Mouse (Mus musculus) midbrain, embryonic 12.5 days (tissue): ENCODE results near the gene Snph. TPM values are rescaled to one million over a fixed set of nuclear protein-coding genes. Genes with fewer than 3 reads are reported as not detected.
"Not testable (repeated sequence)": the region's sequence is repeated elsewhere in the genome, so short reads cannot be mapped to it uniquely, and the experiment has no call there.

ENCODE experiments used
- ATAC-seq: fragments of 200-750 bp; cut with Nextera tagmentation; 2 replicates; pipeline ENCODE4 v1.8.0; 2017; ENCODE audit warnings: low read depth, moderate TSS enrichment, moderate library complexity; ENCODE audit not compliant: low FRiP score
- H3K27ac ChIP-seq: fragments of 300-500 bp; sonication (generic); replicated peaks from 2 replicates; pipeline ENCODE4 v1.5.1; 2016; ENCODE audit warnings: mild to moderate bottlenecking
- H3K27me3 ChIP-seq: fragments of 300-500 bp; sonication (generic); 2 replicates; pipeline ENCODE4 v1.6.1; 2016; ENCODE audit warnings: mild to moderate bottlenecking
- H3K36me3 ChIP-seq: fragments of 300-500 bp; sonication (generic); 2 replicates; pipeline ENCODE4 v1.6.1; 2016
- H3K4me1 ChIP-seq: fragments of 300-500 bp; sonication (generic); 2 replicates; pipeline ENCODE4 v1.6.1; 2016
- H3K4me2 ChIP-seq: fragments of 300-500 bp; sonication (generic); replicated peaks from 2 replicates; pipeline ENCODE4 v1.6.1; 2016; ENCODE audit warnings: mild to moderate bottlenecking, moderate library complexity
- H3K4me3 ChIP-seq: fragments of 300-500 bp; sonication (generic); 2 replicates; pipeline ENCODE4 v1.5.1; 2016; ENCODE audit warnings: mild to moderate bottlenecking
- H3K9ac ChIP-seq: fragments of 300-500 bp; sonication (generic); replicated peaks from 2 replicates; pipeline ENCODE4 v1.6.1; 2016; ENCODE audit warnings: mild to moderate bottlenecking, moderate library complexity
- H3K9me3 ChIP-seq: fragments of 300-500 bp; sonication (generic); 2 replicates; pipeline ENCODE4 v1.6.1; 2016; ENCODE audit warnings: mild to moderate bottlenecking
- WGBS: fragments of 180-500 bp; shearing (Covaris S2); methylation state at CpG from one replicate; pipeline ENCODE4 v1.1.7; 2016; 5-methylcytosine and 5-hydroxymethylcytosine counted together
- polyA plus RNA-seq: library from polyadenylated mRNA; unstranded; fragments of >200 nt; fragmentation: Nextera tagmentation; extraction: Ambion mirVana; gene quantifications from 2 replicates; pipeline ENCODE4 v1.2.1, GENCODE M21; 2016

Gene Snph
- polyA plus RNA-seq, 1 experiment from 2014 or later: 5.5 TPM

- H3K27me3 ChIP-seq: peaks cover 34% of the 10 kb centered on the region
- no peak overlapping the region for H3K4me3 ChIP-seq
- H3K4me1 ChIP-seq: peaks cover 8% of the 10 kb centered on the region
- H3K9ac ChIP-seq: no peak overlapping the region
- H3K27ac ChIP-seq: no peak overlapping the region
- no peak overlapping the region for H3K4me2 ChIP-seq
- no peaks in the 10 kb centered on the region for H3K9me3 ChIP-seq
- ATAC-seq: no peak
- H3K36me3 ChIP-seq: no peaks in the 10 kb centered on the region
- WGBS: 72% methylated on average over 7 of the region's 7 CpGs
These were observed 3.1 kb downstream of the Snph start for GRCm38 (mm10) chr2:151629310-151629709.

GRCm38 (mm10) chr2:151628011-151628410, 4.4 kb downstream of the Snph start:
- WGBS: 83% methylated on average over 3 of the region's 3 CpGs
- no peak overlapping the region for H3K27ac ChIP-seq
- no peak overlapping the region for H3K4me3 ChIP-seq
- H3K36me3 ChIP-seq: no peaks in the 10 kb centered on the region
- peaks cover 23% of the 10 kb centered on the region for H3K27me3 ChIP-seq
- H3K4me1 ChIP-seq: peaks cover 7% of the 10 kb centered on the region
- H3K9me3 ChIP-seq: no peaks in the 10 kb centered on the region
- H3K9ac ChIP-seq: no peak overlapping the region
- no peak overlapping the region for H3K4me2 ChIP-seq
- ATAC-seq: no peak

GRCm38 (mm10) chr2:151626296-151626695, 6.1 kb downstream of the Snph start:
- Histone ChIP-seq H3K9me3 (no peaks in the 10 kb centered on the region), H3K9ac (no peak overlapping the region), H3K27me3 (peaks cover 17% of the 10 kb centered on the region), H3K36me3 (no peaks in the 10 kb centered on the region), H3K4me3 (no peak overlapping the region), H3K4me1 (peaks cover 1% of the 10 kb centered on the region), H3K27ac (no peak overlapping the region), H3K4me2 (no peak overlapping the region)
- no peak for ATAC-seq
- WGBS: 91% methylated on average over 7 of the region's 7 CpGs

- no peak overlapping the region for H3K9ac ChIP-seq
- no peak overlapping the region for H3K4me3 ChIP-seq
- WGBS: 66% methylated on average over 3 of the region's 3 CpGs
- H3K9me3 ChIP-seq: no peaks in the 10 kb centered on the region
- H3K36me3 ChIP-seq: no peaks in the 10 kb centered on the region
- H3K4me2 ChIP-seq: no peak overlapping the region
- H3K27ac ChIP-seq: no peak overlapping the region
- no peak for ATAC-seq
- no peaks in the 10 kb centered on the region for H3K4me1 ChIP-seq
- no peaks in the 10 kb centered on the region; the same call in 1 of the 2 replicates for H3K27me3 ChIP-seq
These were observed 8.6 kb downstream of the Snph start for GRCm38 (mm10) chr2:151623776-151624175.

GRCm38 (mm10) chr2:151616551-151617329, 15.7 kb downstream of the Snph start:
- no peak overlapping the region for H3K9ac ChIP-seq
- H3K4me1 ChIP-seq: peaks cover 5% of the 10 kb centered on the region; the same call in 1 of the 2 replicates
- no peak for ATAC-seq
- WGBS: 76% methylated on average over 6 of the region's 6 CpGs
- no peaks in the 10 kb centered on the region for H3K27me3 ChIP-seq
- H3K36me3 ChIP-seq: no peaks in the 10 kb centered on the region
- H3K4me2 ChIP-seq: no peak overlapping the region
- no peaks in the 10 kb centered on the region for H3K9me3 ChIP-seq
- no peak overlapping the region for H3K27ac ChIP-seq
- no peak overlapping the region for H3K4me3 ChIP-seq

GRCm38 (mm10) chr2:151615779-151616178, 16.6 kb downstream of the Snph start:
- ATAC-seq, H3K4me2 ChIP-seq, H3K4me1 ChIP-seq, H3K9me3 ChIP-seq, H3K36me3 ChIP-seq, H3K9ac ChIP-seq, H3K27ac ChIP-seq, H3K27me3 ChIP-seq, H3K4me3 ChIP-seq: not testable (repeated sequence)
- 86% methylated on average over 6 of the region's 8 CpGs for WGBS

GRCm38 (mm10) chr2:151609974-151610373, 22.4 kb downstream of the Snph start:
- Histone ChIP-seq H3K4me1 (peaks cover 16% of the 10 kb centered on the region), H3K9me3 (no peaks in the 10 kb centered on the region), H3K9ac (0 out of 2 replicates have a peak overlapping the region, but pooled peaks have one; percentile 16), H3K36me3 (no peaks in the 10 kb centered on the region), H3K4me3 (no peak overlapping the region), H3K4me2 (no peak overlapping the region), H3K27ac (no peak overlapping the region), H3K27me3 (no peaks in the 10 kb centered on the region)
- ATAC-seq: peak; percentile 36; the same call in 1 of the 2 replicates
- WGBS: 58% methylated on average over 3 of the region's 3 CpGs

GRCm38 (mm10) chr2:151608435-151608834, 24.0 kb downstream of the Snph start:
- Histone ChIP-seq H3K27ac (no peak overlapping the region), H3K4me3 (no peak overlapping the region), H3K36me3 (no peaks in the 10 kb centered on the region), H3K9ac (no peak overlapping the region), H3K4me1 (peaks cover 26% of the 10 kb centered on the region), H3K27me3 (no peaks in the 10 kb centered on the region), H3K4me2 (no peak overlapping the region), H3K9me3 (no peaks in the 10 kb centered on the region)
- 100% methylated on average over 1 of the region's 1 CpGs for WGBS
- ATAC-seq: no peak

- ATAC-seq: peak; percentile 42
- Histone ChIP-seq H3K27me3 (no peaks in the 10 kb centered on the region), H3K27ac (no peak overlapping the region), H3K36me3 (no peaks in the 10 kb centered on the region), H3K4me3 (no peak overlapping the region), H3K4me1 (peaks cover 33% of the 10 kb centered on the region), H3K9ac (no peak overlapping the region), H3K9me3 (no peaks in the 10 kb centered on the region), H3K4me2 (no peak overlapping the region)
- 47% methylated on average over 10 of the region's 11 CpGs for WGBS
These were observed 26.9 kb downstream of the Snph start for GRCm38 (mm10) chr2:151605437-151605987.

GRCm38 (mm10) chr2:151603630-151604029, 28.8 kb downstream of the Snph start:
- Histone ChIP-seq H3K4me2 (peak overlapping the region; percentile 13; the same call in 1 of the 2 replicates), H3K9ac (no peak overlapping the region)
- WGBS: 4% methylated on average over 4 of the region's 4 CpGs

GRCm38 (mm10) chr2:151602106-151602505, 30.3 kb downstream of the Snph start:
- Histone ChIP-seq H3K27ac (no peak overlapping the region), H3K9me3 (no peaks in the 10 kb centered on the region), H3K4me1 (peaks cover 27% of the 10 kb centered on the region), H3K9ac (no peak overlapping the region), H3K27me3 (0 out of 2 replicates have a peak, but pooled peaks cover 5% of the 10 kb centered on the region), H3K36me3 (no peaks in the 10 kb centered on the region), H3K4me2 (no peak overlapping the region), H3K4me3 (no peak overlapping the region)
- WGBS: 83% methylated on average over 4 of the region's 4 CpGs
- no peak for ATAC-seq

More at GRCm38 (mm10) chr2:151603630-151604029, 28.8 kb downstream of the Snph start:
- peaks cover 27% of the 10 kb centered on the region for H3K4me1 ChIP-seq
- no peaks in the 10 kb centered on the region for H3K9me3 ChIP-seq
- peak overlapping the region; percentile 69 for H3K27ac ChIP-seq
- no peaks in the 10 kb centered on the region for H3K36me3 ChIP-seq
- ATAC-seq: peak; percentile 78
- 0 out of 2 replicates have a peak, but pooled peaks cover 5% of the 10 kb centered on the region for H3K27me3 ChIP-seq
- no peak overlapping the region for H3K4me3 ChIP-seq

- no peak for ATAC-seq
- Histone ChIP-seq H3K4me3 (no peak overlapping the region), H3K27me3 (0 out of 2 replicates have a peak, but pooled peaks cover 5% of the 10 kb centered on the region), H3K9ac (no peak overlapping the region), H3K4me1 (peaks cover 4% of the 10 kb centered on the region), H3K9me3 (no peaks in the 10 kb centered on the region), H3K4me2 (no peak overlapping the region), H3K36me3 (no peaks in the 10 kb centered on the region), H3K27ac (no peak overlapping the region)
- WGBS: 72% methylated on average over 2 of the region's 2 CpGs
These were observed 34.3 kb downstream of the Snph start for GRCm38 (mm10) chr2:151598068-151598467.
